In the genomic region with DNA sequence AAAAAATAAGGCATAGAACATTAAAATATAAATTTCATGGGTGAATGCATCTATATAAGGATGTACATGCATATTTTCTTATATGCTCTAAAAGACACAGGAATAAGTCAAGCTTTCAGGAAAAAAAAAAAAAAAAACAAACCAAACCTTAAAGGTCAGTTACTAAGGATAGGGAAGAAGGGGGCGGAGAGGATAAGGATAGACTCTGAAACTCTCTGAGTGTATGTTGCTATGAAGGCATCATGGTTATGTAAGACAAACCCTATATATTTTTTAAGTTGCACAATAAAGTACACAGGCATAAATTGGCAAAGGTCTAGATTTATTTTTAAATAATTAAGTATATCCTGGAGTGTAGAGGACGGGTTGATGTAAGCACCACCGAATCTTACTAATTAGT, we compare ENCODE assay signal across 34 mouse cellular contexts. TPM values are rescaled to one million over a fixed set of nuclear protein-coding genes. Genes with fewer than 3 reads are reported as not detected.
"Had no signal": no experiment of that assay in that cellular context is flagged by ENCODE, and none has a peak within 500 bp of the region (broad histone marks: within the 10 kb centered on the region; RNA-seq: fewer than 3 reads in every experiment).

No protein-coding gene starts in this region.

- DNase-seq: cerebellum, adult 2 months; cerebellum, adult 8-10 months; cerebellum, adult 9-10 months; cerebellum, adult 9-11 months; cerebellum, postnatal 10 days; cerebellum, postnatal 14 days; cerebellum, postnatal 25 days; cerebellum, postnatal 36 days; embryo, embryonic 11 days; forebrain, postnatal 0 days; gastrocnemius, adult 2 months; gastrocnemius, postnatal 10 days; gastrocnemius, postnatal 14 days; gastrocnemius, postnatal 25 days; gastrocnemius, postnatal 36 days; heart, adult 18-20 months; heart, adult 2 months had no signal

- H3K4me3 ChIP-seq: embryonic facial prominence, embryonic 10.5 days; embryonic facial prominence, embryonic 12.5 days; embryonic facial prominence, embryonic 13.5 days; embryonic facial prominence, embryonic 15.5 days; erythroblast, embryonic 14.5 days; forebrain, embryonic 10.5 days; forebrain, embryonic 12.5 days; forebrain, embryonic 13.5 days; forebrain, embryonic 15.5 days; gastrocnemius, adult 2 months; heart, adult 2 months had no signal

- ATAC-seq: forebrain, embryonic 13.5 days; forebrain, embryonic 14.5 days; forebrain, embryonic 15.5 days; forebrain, embryonic 16.5 days; forebrain, postnatal 0 days had no signal

- H3K27ac ChIP-seq: embryonic facial prominence, embryonic 10.5 days; embryonic facial prominence, embryonic 12.5 days; embryonic facial prominence, embryonic 13.5 days; embryonic facial prominence, embryonic 15.5 days; forebrain, embryonic 10.5 days; forebrain, embryonic 12.5 days; forebrain, embryonic 13.5 days; forebrain, embryonic 15.5 days; gastrocnemius, adult 2 months; heart, adult 2 months had no signal

RNA-seq across cellular contexts. Expression of gene Pth, which starts 26.9 kb away (rescaled TPM):
- total RNA-seq: common myeloid progenitor, adult 5-6 weeks; forebrain, postnatal 0 days; gastrocnemius, adult 18-20 months; gastrocnemius, adult 2 months; gastrocnemius, adult 8-10 months; gastrocnemius, postnatal 10 days; gastrocnemius, postnatal 14 days; gastrocnemius, postnatal 25 days; gastrocnemius, postnatal 36 days; gastrocnemius, postnatal 4 days; granulocyte monocyte progenitor cell, adult 5-6 weeks; heart, adult 18-20 months; heart, adult 2 months; heart, adult 8-10 months had no signal
